Mouse (Mus musculus) left cerebral cortex, adult 2 months (tissue): ENCODE results near the gene Evl. TPM values are rescaled to one million over a fixed set of nuclear protein-coding genes. Genes with fewer than 3 reads are reported as not detected.

ENCODE experiments used
- DNase-seq, 2 experiments: peaks; one replicate each; pipeline ENCODE4 v3.0.0; 2021 to 2022; ENCODE audit warnings: low spot score in 2 of 2, mixed read lengths in 1 of 2; ENCODE audit errors: extremely low spot score in 1 of 2
- H3K27ac ChIP-seq: fragments of 200-600 bp; 2 replicates; pipeline ENCODE4 v1.8.1; 2022
- H3K4me3 ChIP-seq: fragments of 200-600 bp; 2 replicates; pipeline ENCODE4 v1.8.1; 2022
- CTCF ChIP-seq: fragments of 200-600 bp; IDR thresholded peaks from 2 replicates; pipeline ENCODE4 v1.8.1; 2022; ENCODE audit warnings: antibody characterized with exemption, mild to moderate bottlenecking, moderate library complexity
- intact Hi-C: fragments of 180-260 bp; cut with DNase I; formaldehyde crosslinking; loops from one replicate; pipeline ENCODE4 v1.15.1; 2025
- total RNA-seq, 2 experiments: library from RNA; stranded (reverse); gene quantifications; 2 replicates each; pipeline ENCODE4 v1.2.3; 2021

The Evl gene
- total RNA-seq, 2 experiments from 2014 or later = 242 to 249 TPM

GRCm38 (mm10) chr12:108682240-108683023 is 127.9 kb downstream of the Evl start:
- H3K27ac ChIP-seq = peak overlapping the region; percentile 63
- DNase-seq = no peak
- intact Hi-C loops = no loop called here
- TF ChIP-seq CTCF = no peak; the same call in 1 of the 2 replicates
- H3K4me3 ChIP-seq = no peak overlapping the region

DNA sequence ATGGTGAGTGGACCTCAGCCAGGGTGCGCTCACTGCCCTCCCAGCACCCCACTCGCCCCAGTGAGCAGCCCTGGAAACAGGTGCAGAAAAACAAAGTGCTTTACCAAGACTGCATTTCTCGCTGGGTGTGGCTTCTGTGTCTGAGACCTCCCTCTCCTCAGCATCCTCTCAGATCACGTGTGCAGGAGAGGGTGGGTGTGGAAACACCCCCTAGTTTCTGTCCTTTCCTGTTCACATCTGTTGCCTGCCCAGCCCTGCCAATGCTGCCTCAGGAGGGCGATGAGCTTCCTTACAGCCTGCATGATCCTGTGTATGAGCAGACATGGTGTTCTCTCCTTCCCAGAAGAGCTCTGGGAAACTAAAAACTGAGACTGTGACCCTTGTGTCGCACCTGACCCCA is 131.9 kb downstream of the Evl start:
- DNase-seq = no peak
- TF ChIP-seq CTCF = no peak
- Histone ChIP-seq H3K27ac (peak overlapping the region; percentile 40; the same call in 1 of the 2 replicates), H3K4me3 (no peak overlapping the region)
- intact Hi-C loops = no loop called here

- intact Hi-C loops = no loop called here
- no peak for DNase-seq
- H3K27ac ChIP-seq = peak overlapping the region; percentile 40; the same call in 1 of the 2 replicates
- peak; percentile 11 for TF ChIP-seq CTCF
- no peak overlapping the region for H3K4me3 ChIP-seq
These were observed 132.4 kb downstream of the Evl start for GRCm38 (mm10) chr12:108686926-108687325.

- DNase-seq = no peak
- intact Hi-C loops = no loop called here
- TF ChIP-seq CTCF = no peak
These were observed 134.6 kb downstream of the Evl start for GRCm38 (mm10) chr12:108689167-108689566.

GRCm38 (mm10) chr12:108690529-108690928 is 136.0 kb downstream of the Evl start:
- no peak overlapping the region for H3K27ac ChIP-seq
- H3K4me3 ChIP-seq = no peak overlapping the region
- DNase-seq = no peak
- TF ChIP-seq CTCF = no peak
- intact Hi-C loops = no loop called here

More at GRCm38 (mm10) chr12:108689167-108689566, 134.6 kb downstream of the Evl start:
- H3K4me3 ChIP-seq = no peak overlapping the region
- no peak overlapping the region for H3K27ac ChIP-seq

DNA sequence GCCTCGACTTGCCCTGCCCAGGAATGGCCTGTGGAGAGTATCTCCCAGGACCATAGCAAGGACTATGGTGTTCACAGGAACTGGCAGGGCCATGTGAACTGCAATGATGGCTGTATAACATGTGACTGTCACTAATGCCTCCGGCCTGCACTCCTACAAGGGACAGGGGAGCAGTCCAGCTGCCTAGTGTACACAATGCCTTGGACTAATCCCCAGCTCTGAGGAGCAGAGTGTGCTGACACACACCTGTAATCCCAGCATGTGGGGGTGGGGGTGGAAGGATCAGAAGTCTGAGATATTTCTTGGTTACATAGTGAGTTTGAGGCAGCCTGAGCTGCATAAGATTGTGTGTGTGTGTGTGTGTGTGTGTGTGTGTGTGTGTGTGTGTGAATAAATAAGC is 139.1 kb downstream of the Evl start:
- TF ChIP-seq CTCF = no peak
- intact Hi-C loops = no loop called here
- Histone ChIP-seq H3K27ac (no peak overlapping the region), H3K4me3 (no peak overlapping the region)
- DNase-seq = no peak

DNA sequence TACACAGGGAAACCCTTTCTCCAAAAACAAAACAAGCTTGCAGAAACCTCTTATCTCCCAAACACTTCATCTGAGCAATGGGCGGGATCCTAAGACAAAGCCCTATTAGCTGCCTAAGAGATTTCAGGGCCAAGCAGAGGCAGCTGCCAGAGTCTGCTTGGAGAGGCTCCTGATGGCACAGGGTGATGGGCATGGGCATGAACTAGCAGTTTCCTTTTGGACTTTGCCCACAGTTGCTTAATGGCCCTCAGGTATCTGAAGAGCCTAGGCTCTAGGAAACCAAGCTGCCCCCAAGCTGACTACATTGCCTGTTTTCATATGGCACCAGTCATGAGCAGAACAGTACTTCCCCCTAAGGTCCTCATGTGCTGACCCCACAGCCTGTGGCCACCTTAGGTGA is 139.7 kb downstream of the Evl start:
- TF ChIP-seq CTCF = no peak
- intact Hi-C loops = no loop called here

GRCm38 (mm10) chr12:108698697-108699471 is 144.4 kb downstream of the Evl start:
- peak overlapping the region; percentile 67 for H3K27ac ChIP-seq
- intact Hi-C loops = no loop called here
- TF ChIP-seq CTCF = no peak
- no peak overlapping the region for H3K4me3 ChIP-seq
- no peak for DNase-seq

More for the DNA sequence above, 139.7 kb downstream of the Evl start:
- H3K27ac ChIP-seq = no peak overlapping the region
- no peak for DNase-seq
- H3K4me3 ChIP-seq = no peak overlapping the region

- DNase-seq = no peak
- peak overlapping the region; percentile 55 for H3K27ac ChIP-seq
- no peak for TF ChIP-seq CTCF
- intact Hi-C loops = no loop called here
- no peak overlapping the region for H3K4me3 ChIP-seq
These were observed 145.1 kb downstream of the Evl start for GRCm38 (mm10) chr12:108699576-108699975.

GRCm38 (mm10) chr12:108700037-108700436 is 145.5 kb downstream of the Evl start:
- peak overlapping the region; percentile 55 for H3K27ac ChIP-seq
- intact Hi-C loops = no loop called here

GRCm38 (mm10) chr12:108701221-108701620 is 146.7 kb downstream of the Evl start:
- peak overlapping the region; percentile 32 for H3K4me3 ChIP-seq
- intact Hi-C loops = no loop called here
- TF ChIP-seq CTCF = no peak
- no peak overlapping the region for H3K27ac ChIP-seq
- DNase-seq = no peak

More at GRCm38 (mm10) chr12:108700037-108700436, 145.5 kb downstream of the Evl start:
- H3K4me3 ChIP-seq = no peak overlapping the region
- DNase-seq = no peak
- TF ChIP-seq CTCF = no peak

DNA sequence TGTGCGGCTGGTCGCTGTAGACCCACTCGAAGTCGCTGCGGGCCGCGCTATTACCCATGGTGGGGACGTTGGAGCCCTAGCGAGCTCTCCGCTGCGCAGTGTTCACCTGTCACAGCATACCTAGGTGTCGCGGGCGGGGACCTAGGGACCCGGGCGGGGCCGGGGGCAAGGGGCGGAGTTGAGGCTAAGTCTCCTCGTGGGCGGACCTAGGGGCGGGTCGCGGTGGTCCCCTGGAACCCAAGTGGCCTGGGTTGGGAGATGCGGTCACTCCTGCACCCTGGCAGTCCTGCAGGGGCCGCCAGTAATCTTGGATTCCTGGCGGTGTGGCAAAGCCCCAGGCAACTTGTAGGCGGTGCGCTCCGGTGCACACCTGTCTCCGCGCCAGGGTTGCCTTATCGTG is 147.7 kb downstream of the Evl start, which contains the start of gene Degs2:
Degs2 (minus strand) TSS at position 131 of the 400 bp plus-strand sequence.
- Histone ChIP-seq H3K27ac (peak within 1 kb of the TSS; percentile 57; the same call in 1 of the 2 replicates), H3K4me3 (peak within 1 kb of the TSS; percentile 32)
- DNase-seq = no peak
- intact Hi-C loops = no loop called here
- TF ChIP-seq CTCF = peak; percentile 22
